Mouse (Mus musculus): ENCODE data around the gene Gsdma. TPM values are rescaled to one million over a fixed set of nuclear protein-coding genes. Genes with fewer than 3 reads are reported as not detected.
"Not testable (repeated sequence)": the region's sequence is repeated elsewhere in the genome, so short reads cannot be mapped to it uniquely, and the experiment has no call there.

Gsdma gene
- total RNA-seq, 2 experiments from 2014 or later: 0.33 to 0.69 TPM

GRCm38 (mm10) chr11:98705021-98705420 lies 40.9 kb downstream of the Gsdma start:
- no peak for DNase-seq
- intact Hi-C loops (cut with DNase I): loop anchor here (10.0 kb wide), 1 partner anchor 330 kb away; no protein-coding TSS in a partner anchor
- Histone ChIP-seq H3K27ac (no peak overlapping the region), H3K4me3 (no peak overlapping the region)
- TF ChIP-seq CTCF (IDR thresholded peaks at IDR 0.05): no peak

- intact Hi-C loops (cut with DNase I): loop anchor here (10.0 kb wide), 1 partner anchor 333 kb away; no protein-coding TSS in a partner anchor
- peak; percentile 46 for DNase-seq
- peak overlapping the region; percentile 73; the same call in 1 of the 2 replicates for H3K27ac ChIP-seq
- no peak overlapping the region for H3K4me3 ChIP-seq
- TF ChIP-seq CTCF (IDR thresholded peaks at IDR 0.05): no peak
Measured at GRCm38 (mm10) chr11:98707401-98708281, 43.5 kb downstream of the Gsdma start.

- intact Hi-C loops (cut with DNase I): loop anchor here (10.0 kb wide), 1 partner anchor 334 kb away; no protein-coding TSS in a partner anchor
- Histone ChIP-seq H3K27ac (peak overlapping the region; percentile 73), H3K4me3 (peak overlapping the region; percentile 46)
- no peak for TF ChIP-seq CTCF (IDR thresholded peaks at IDR 0.05)
- DNase-seq: peak; percentile 44
Measured at GRCm38 (mm10) chr11:98708282-98708956, 44.3 kb downstream of the Gsdma start.

GRCm38 (mm10) chr11:98709001-98709741 lies 45.0 kb downstream of the Gsdma start:
- peak; percentile 67 for DNase-seq
- TF ChIP-seq CTCF (IDR thresholded peaks at IDR 0.05): no peak

DNA sequence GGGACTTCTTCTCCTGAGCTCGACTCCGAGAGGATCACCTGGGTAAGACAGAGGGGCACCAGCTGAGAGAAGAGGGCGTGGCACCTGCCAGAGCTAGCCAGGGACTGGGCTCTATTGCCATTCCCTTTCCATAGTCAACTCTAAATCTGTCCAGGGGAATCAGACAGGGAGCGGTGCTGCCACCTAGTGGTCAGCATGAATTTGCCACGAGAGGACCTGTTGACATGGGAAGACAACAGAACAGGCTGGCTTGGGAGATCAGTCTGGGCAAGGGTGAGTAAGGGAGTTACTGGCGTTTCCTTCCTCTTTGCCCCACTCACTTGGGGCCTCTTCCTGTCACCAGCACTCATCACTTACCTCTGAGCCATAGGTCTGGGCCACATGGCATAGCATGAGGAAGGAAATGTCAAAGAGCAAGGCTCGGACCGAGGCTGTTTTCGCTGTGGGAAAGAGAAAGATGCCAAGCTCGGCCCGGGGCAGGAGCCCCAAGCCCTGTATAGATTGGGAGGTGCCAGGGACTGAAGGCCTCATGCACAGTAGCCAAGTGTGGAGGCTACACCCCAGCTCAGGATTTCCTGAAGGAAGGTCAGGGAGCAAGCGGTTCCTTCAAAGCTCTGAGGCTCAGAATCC lies 46.4 kb downstream of the Gsdma start:
- DNase-seq: peak; percentile 89
- intact Hi-C loops (cut with DNase I): no loop called here
- TF ChIP-seq CTCF (IDR thresholded peaks at IDR 0.05): peak; percentile 93
- Histone ChIP-seq H3K27ac (peak overlapping the region; percentile 73), H3K4me3 (peak overlapping the region; percentile 36)

More at GRCm38 (mm10) chr11:98709001-98709741, 45.0 kb downstream of the Gsdma start:
- peak overlapping the region; percentile 46 for H3K4me3 ChIP-seq
- peak overlapping the region; percentile 73 for H3K27ac ChIP-seq
- intact Hi-C loops (cut with DNase I): loop anchor here (10.0 kb wide), 1 partner anchor 334 kb away; no protein-coding TSS in a partner anchor

GRCm38 (mm10) chr11:98711046-98711434 lies 46.9 kb downstream of the Gsdma start:
- intact Hi-C loops (cut with DNase I): no loop called here
- peak overlapping the region; percentile 36; the same call in 1 of the 2 replicates for H3K4me3 ChIP-seq
- H3K27ac ChIP-seq: peak overlapping the region; percentile 73
- peak; percentile 21 for DNase-seq
- no peak for TF ChIP-seq CTCF (IDR thresholded peaks at IDR 0.05)

- intact Hi-C loops (cut with DNase I); H3K4me3 ChIP-seq; H3K27ac ChIP-seq: not testable (repeated sequence)
- TF ChIP-seq CTCF (IDR thresholded peaks at IDR 0.05): peak; percentile 46
- DNase-seq: peak; percentile 46
Measured at GRCm38 (mm10) chr11:98712009-98712408, 47.9 kb downstream of the Gsdma start.

DNA sequence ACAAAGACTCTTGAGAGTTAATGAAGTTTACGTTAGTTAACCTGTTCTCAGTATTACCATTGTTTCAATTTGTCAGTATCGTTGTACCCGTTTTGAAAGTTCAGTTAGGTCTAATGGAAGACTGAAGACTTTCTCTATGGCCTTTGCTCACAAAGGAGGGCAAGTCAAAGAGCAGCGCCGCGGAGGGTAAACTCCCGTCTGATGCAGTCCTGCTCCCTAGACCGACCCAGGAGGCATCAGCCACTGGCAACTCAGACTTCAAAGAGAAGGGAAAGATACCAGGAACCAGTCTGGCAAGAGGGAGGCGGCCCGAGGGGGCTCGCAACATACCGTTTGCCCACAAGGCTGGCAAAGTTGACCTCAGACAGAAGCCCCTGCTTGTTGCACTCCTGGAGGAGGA lies 49.6 kb downstream of the Gsdma start:
- no peak for TF ChIP-seq CTCF (IDR thresholded peaks at IDR 0.05)
- no peak overlapping the region for H3K27ac ChIP-seq
- DNase-seq: peak; percentile 13
- H3K4me3 ChIP-seq: no peak overlapping the region
- intact Hi-C loops (cut with DNase I): no loop called here

DNA sequence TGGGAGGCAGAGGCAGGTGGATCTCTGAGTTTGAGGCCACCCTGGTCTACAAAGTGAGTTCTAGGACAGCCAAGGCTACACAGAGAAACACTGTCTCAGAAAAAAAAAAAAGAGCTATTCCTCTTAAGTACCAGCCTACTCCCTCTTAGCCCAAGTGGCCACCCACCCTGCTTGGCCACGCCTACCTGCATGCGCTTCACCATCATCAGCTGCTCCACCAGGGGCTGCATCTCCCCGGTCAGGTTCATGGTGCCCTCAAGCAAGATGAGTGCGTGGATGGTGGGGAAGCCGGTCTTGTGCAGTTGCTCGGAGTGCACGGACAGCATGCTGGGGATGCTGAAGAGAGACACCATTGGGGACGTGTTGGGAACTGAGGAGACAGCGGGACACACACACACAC lies 51.8 kb downstream of the Gsdma start:
- Histone ChIP-seq H3K4me3 (no peak overlapping the region), H3K27ac (no peak overlapping the region)
- peak; percentile 18 for DNase-seq
- intact Hi-C loops (cut with DNase I): no loop called here
- TF ChIP-seq CTCF (IDR thresholded peaks at IDR 0.05): no peak

DNA sequence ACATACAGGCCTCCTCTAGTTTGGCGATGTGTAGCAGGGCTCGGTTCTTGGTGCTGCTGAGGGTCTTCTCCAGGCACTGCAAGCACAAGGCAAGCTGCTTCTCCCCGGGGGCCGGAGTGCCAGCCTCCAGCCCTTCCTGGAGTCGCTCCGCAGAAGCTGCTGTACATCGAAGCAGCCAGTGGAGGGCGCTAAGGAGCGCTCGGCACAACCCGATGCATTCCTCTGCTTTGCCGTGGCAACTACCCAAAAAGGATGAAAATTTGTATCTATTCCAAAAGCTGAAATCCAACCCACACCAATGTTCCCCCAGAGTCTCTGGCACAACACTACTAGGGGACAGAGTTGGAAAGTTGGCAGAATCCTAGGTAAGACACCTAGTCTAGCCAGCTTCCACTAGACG lies 53.8 kb downstream of the Gsdma start:
- intact Hi-C loops (cut with DNase I): loop anchor here (2.0 kb wide), 1 partner anchor 69 kb away; no protein-coding TSS in a partner anchor
- DNase-seq: peak; percentile 88
- peak overlapping the region; percentile 43 for H3K4me3 ChIP-seq
- TF ChIP-seq CTCF (IDR thresholded peaks at IDR 0.05): peak; percentile 98
- H3K27ac ChIP-seq: peak overlapping the region; percentile 95

DNA sequence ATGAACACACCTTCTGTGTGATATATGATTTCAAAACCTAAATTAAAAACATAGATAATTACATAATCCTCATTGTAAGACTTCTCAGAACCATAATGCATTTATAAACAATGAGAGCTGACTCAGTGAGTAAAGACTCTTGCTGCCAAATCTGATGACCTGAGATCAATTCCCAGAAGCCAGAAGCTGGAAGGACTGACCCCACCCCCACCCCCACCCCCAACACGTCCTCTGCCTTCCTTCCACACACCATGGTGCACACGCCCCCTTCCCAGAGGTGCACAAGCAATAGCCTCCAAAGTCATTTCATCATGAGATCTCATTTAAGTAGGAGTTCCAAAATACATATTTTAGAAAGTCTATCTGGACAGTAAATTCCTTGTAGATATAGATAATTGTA lies 56.6 kb downstream of the Gsdma start:
- peak overlapping the region; percentile 95 for H3K27ac ChIP-seq
- intact Hi-C loops (cut with DNase I): loop anchor here (1.0 kb wide), 1 partner anchor 53 kb away; no protein-coding TSS in a partner anchor
- peak; percentile 15 for DNase-seq
- H3K4me3 ChIP-seq: no peak overlapping the region
- TF ChIP-seq CTCF (IDR thresholded peaks at IDR 0.05): no peak

Measured in gastrocnemius, adult 2 months (tissue).